Mouse (Mus musculus) Patski (cell line): ENCODE measurements at regions not wholly inside any gene's neighbourhood (a gene's known extent, or its start where the extent isn't known, plus 50 kb on each side); places are given as distances from the start of the nearest gene placed in this dataset.

Source experiments
- ATAC-seq: fragments of 100-300 bp; one replicate; pipeline ENCODE4 v1.8.0; 2021
- CTCF ChIA-PET: fragments of 350-600 bp; sonication (Branson Sonifier 250); formaldehyde crosslinking; loops from one replicate; lab custom pipeline; 2022; ENCODE audit warnings: inconsistent platforms; lab: Charles Lee
- POLR2A ChIA-PET: fragments of 350-600 bp; sonication (Branson Sonifier 250); formaldehyde crosslinking; loops from one replicate; lab custom pipeline; 2022; ENCODE audit warnings: antibody characterized with exemption, inconsistent platforms; lab: Charles Lee
- DNase-seq: peaks from one replicate; pipeline ENCODE4 v3.0.0-alpha.2; 2011; ENCODE audit warnings: low read depth, low spot score
- H3K27me3 ChIP-seq: fragments of 371-371 bp; one replicate; pipeline ENCODE4 v1.5.1; 2021
- CTCF ChIP-seq: fragments of 100-300 bp; IDR thresholded peaks from one replicate; pipeline ENCODE4 v1.5.1; 2021
- in situ Hi-C: fragments of 300-500 bp; cut with MboI; formaldehyde crosslinking; loops from 3 replicates; pipeline ENCODE4 v1.11.1; 2018; ENCODE audit warnings: low pct_unique_long_range_greater_than_20kb, mixed read lengths

- ATAC-seq (no peak), DNase-seq (no peak)
- ChIA-PET CTCF (no interaction called here), POLR2A (no interaction called here)
- no peak for TF ChIP-seq CTCF
- in situ Hi-C loops, result no loop called here
- no peaks in the 10 kb centered on the region for H3K27me3 ChIP-seq
Measured at GRCm38 (mm10) chr15:5459580-5459979, 215.6 kb upstream of the Ptger4 start.

- ChIA-PET POLR2A (interaction anchor here (0.6 kb wide), 1 partner anchor 291 kb away, joined by 5 read pairs; no protein-coding TSS in a partner anchor), CTCF (interaction anchor here (1.4 to 1.7 kb wide), 2 partner anchors 44 to 72 kb away, joined by 3 to 4 read pairs; no protein-coding TSS in a partner anchor)
- TF ChIP-seq CTCF, result no peak
- peak; percentile 55 for ATAC-seq
- H3K27me3 ChIP-seq, result no peaks in the 10 kb centered on the region
- no peak for DNase-seq
- in situ Hi-C loops, result no loop called here
Measured at GRCm38 (mm10) chr15:5462651-5463050, 218.7 kb upstream of the Ptger4 start.

GRCm38 (mm10) chr15:5464732-5465131 is 220.7 kb upstream of the Ptger4 start:
- TF ChIP-seq CTCF, result no peak
- no peaks in the 10 kb centered on the region for H3K27me3 ChIP-seq
- in situ Hi-C loops, result no loop called here
- no peak for DNase-seq
- POLR2A ChIA-PET, result interaction anchor here (0.7 kb wide), 2 partner anchors 55 to 658 kb away, joined by 3 read pairs; no protein-coding TSS in a partner anchor
- CTCF ChIA-PET, result interaction anchor here (0.9 to 1.9 kb wide), 5 partner anchors 11 to 137 kb away, joined by 3 to 5 read pairs (median 3); no protein-coding TSS in a partner anchor
- ATAC-seq, result no peak

GRCm38 (mm10) chr15:5468535-5469073 is 224.6 kb upstream of the Ptger4 start:
- no peak for ATAC-seq
- CTCF ChIA-PET, result no interaction called here

GRCm38 (mm10) chr15:5475389-5475995 is 231.5 kb upstream of the Ptger4 start:
- ChIA-PET POLR2A (no interaction called here), CTCF (interaction anchor here (0.8 kb wide), 1 partner anchor 11 kb away, joined by 3 read pairs; no protein-coding TSS in a partner anchor)
- no peaks in the 10 kb centered on the region for H3K27me3 ChIP-seq
- in situ Hi-C loops, result no loop called here
- DNase-seq (no peak), ATAC-seq (no peak)
- TF ChIP-seq CTCF, result no peak

More at GRCm38 (mm10) chr15:5468535-5469073, 224.6 kb upstream of the Ptger4 start:
- H3K27me3 ChIP-seq, result no peaks in the 10 kb centered on the region
- in situ Hi-C loops, result no loop called here
- POLR2A ChIA-PET, result no interaction called here
- DNase-seq, result no peak
- TF ChIP-seq CTCF, result no peak

GRCm38 (mm10) chr15:5493286-5493685 is 249.3 kb upstream of the Ptger4 start:
- CTCF ChIA-PET, result no interaction called here
- ATAC-seq, result no peak

GRCm38 (mm10) chr15:5495187-5495849 is 251.3 kb upstream of the Ptger4 start:
- H3K27me3 ChIP-seq, result no peaks in the 10 kb centered on the region
- ChIA-PET POLR2A (no interaction called here), CTCF (interaction anchor here (0.9 to 2.5 kb wide), 2 partner anchors 10 to 30 kb away, joined by 3 to 10 read pairs; no protein-coding TSS in a partner anchor)
- ATAC-seq (peak; percentile 85), DNase-seq (peak; percentile 39)
- in situ Hi-C loops, result no loop called here
- no peak for TF ChIP-seq CTCF

More at GRCm38 (mm10) chr15:5493286-5493685, 249.3 kb upstream of the Ptger4 start:
- no peak for DNase-seq
- POLR2A ChIA-PET, result no interaction called here
- no peaks in the 10 kb centered on the region for H3K27me3 ChIP-seq
- in situ Hi-C loops, result no loop called here
- no peak for TF ChIP-seq CTCF

- no peak for TF ChIP-seq CTCF
- POLR2A ChIA-PET, result no interaction called here
- DNase-seq (no peak), ATAC-seq (no peak)
- in situ Hi-C loops, result no loop called here
- CTCF ChIA-PET, result interaction anchor here (2.5 kb wide), 1 partner anchor 9 kb away, joined by 10 read pairs; no protein-coding TSS in a partner anchor
- no peaks in the 10 kb centered on the region for H3K27me3 ChIP-seq
Measured at GRCm38 (mm10) chr15:5495954-5496353, 252.0 kb upstream of the Ptger4 start.

GRCm38 (mm10) chr15:5504502-5504901 is 260.5 kb upstream of the Ptger4 start:
- ChIA-PET POLR2A (no interaction called here), CTCF (interaction anchor here (2.6 kb wide), 1 partner anchor 9 kb away, joined by 10 read pairs; no protein-coding TSS in a partner anchor)
- no peak for TF ChIP-seq CTCF
- ATAC-seq (no peak), DNase-seq (no peak)
- no peaks in the 10 kb centered on the region for H3K27me3 ChIP-seq
- in situ Hi-C loops, result no loop called here

- H3K27me3 ChIP-seq, result no peaks in the 10 kb centered on the region
- TF ChIP-seq CTCF, result no peak
- POLR2A ChIA-PET, result no interaction called here
- in situ Hi-C loops, result no loop called here
- ATAC-seq (no peak), DNase-seq (no peak)
- CTCF ChIA-PET, result interaction anchor here (1.1 kb wide), 1 partner anchor 44 kb away, joined by 3 read pairs; no protein-coding TSS in a partner anchor
Measured at GRCm38 (mm10) chr15:5506848-5507544, 263.0 kb upstream of the Ptger4 start.
